Mouse (Mus musculus) urinary bladder, postnatal 36 days (tissue): ENCODE results near the gene Sec61a2.

ENCODE experiments used
- DNase-seq, 2 experiments: peaks; one replicate each; pipeline ENCODE4 v3.0.0; 2022; ENCODE audit warnings: low spot score in 2 of 2, mixed read lengths in 1 of 2

Sec61a2 gene

DNA sequence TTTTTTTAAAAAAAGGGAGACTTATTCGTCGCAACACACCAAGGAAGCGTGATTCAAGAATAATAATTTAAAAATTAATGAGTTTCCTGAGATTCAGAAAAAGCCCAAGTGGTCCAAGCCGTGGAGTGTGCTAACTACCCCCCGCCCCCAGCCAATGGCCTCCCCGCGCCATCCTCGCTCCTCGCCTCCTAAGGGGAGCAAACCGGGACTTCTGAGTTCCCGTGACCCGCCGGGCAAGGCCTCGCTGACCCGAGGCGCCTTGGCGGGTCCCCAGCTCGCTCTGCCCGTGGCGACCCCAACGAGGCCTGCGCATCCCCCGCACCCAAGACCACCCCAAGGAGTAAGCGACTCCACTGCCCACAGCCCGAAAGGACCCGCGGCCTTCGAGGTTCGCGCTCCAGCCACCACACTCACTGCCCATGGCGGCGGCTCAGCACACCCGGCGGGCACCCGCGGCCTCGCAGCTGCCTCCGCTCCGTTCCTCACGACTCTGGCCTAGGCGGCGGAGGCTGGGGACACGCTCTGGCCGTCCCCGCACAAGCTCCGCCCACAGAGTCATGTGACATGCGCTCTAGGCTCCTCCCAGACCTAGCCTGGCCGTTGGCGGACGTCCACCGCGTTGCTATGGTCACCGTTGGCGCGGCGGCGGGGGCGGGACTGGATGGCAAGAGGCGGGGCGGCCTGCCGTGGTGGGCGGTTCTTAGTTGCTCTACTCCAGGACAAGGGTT lies at the start of gene Sec61a2:
Gene Sec61a2, minus strand, starts transcription at position 590 of the 728 bp plus-strand sequence.
- peak; percentile 99 to 100 for DNase-seq

DNA sequence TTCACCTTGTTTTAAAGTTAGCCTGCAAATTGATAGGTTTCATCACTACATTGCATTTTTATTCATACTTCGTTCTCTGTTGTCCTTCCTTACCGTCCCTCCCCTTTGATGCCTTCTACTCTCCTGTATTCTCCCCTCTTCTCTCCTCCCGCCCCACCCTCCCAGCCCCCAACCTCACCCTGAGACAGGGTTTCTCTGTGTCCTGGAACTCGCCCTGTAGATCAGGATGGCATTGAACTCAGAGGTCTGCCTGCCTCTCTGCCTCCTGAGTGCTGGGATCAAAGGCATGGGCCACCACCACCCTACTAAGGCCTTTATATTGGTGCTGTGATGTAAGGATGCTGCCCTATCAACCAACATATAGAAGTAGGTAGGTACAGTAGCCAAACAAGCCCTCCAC lies 47.8 kb upstream of the Sec61a2 start:
- no peak for DNase-seq

DNA sequence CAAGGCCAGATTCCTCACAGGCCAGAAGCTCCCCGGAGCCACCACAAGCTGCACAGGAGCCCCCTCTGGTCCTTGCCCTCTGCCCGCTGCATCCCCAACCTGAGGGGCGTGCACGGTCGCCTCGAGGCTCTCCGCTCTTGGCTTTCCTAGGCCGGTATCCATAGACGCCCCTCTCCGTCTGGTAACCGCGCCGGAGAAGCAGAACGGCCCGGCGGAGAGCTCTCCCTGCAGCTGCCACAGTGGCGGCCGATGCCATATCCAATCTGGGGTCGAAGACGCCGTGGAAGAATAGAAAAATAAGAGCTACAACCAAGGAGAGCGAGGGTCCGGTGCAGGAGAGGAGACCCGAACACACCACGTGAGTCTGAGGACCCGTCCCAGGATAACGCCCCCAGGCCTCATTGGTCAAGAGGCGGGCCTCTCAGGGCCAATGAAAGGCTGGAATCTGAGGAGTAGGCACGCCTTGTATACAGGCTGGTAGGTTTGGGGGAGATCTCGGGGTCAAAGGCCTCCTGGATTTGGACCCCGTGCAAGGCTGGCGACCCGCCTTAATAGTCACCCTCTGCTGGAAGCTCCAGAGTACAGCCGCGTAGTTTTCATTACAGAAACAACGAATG lies 47.3 kb upstream of the Sec61a2 start, which contains the start of gene Dhtkd1:
Gene Dhtkd1, minus strand, starts transcription at position 377 of the 617 bp plus-strand sequence.
- DNase-seq: peak; percentile 34 to 59

DNA sequence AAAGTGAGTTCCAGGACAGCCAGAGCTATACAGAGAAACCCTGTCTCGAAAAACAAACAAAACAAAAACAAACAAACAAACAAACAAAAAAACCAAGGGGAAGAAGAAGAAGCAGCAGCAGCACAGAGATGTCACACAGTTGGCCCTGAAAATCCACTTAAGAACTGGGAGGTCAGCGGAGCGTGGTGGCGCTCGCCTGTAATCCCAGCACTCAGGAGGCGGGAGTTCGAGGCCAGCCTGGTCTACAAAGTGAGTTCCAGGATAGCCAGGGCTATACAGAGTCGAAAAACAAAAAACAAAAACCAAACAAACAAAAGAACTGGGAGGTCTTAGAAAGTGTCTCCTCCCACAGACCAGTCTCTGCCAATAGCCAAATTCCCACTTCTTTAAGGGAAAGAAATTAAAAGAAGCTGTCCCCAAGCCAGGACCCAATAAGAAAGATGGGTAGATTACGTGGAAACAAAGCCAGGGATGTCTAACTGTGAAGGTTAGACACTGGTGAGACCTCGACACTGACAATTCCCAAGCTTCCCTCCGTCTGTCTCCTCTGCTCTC lies 46.7 kb upstream of the Sec61a2 start:
- no peak for DNase-seq

DNA sequence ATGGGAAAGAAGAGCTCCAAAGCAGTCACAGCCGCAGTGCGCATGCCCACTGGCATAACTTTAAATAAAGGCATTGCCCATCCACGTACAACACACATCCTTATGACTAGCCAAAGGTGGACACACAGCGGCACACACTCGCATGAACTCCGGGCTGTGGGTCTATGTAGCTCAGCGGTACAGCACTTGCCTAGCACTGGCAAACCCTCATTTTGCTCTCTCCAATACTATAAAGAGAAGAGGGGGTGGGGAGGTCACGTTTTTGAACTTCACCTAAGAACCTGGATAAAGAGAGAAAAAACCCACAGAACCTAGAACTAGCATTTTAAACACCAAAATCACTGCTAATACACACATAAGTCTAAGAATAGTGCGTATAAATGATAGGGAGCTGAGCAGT lies 45.7 kb upstream of the Sec61a2 start:
- DNase-seq: no peak

DNA sequence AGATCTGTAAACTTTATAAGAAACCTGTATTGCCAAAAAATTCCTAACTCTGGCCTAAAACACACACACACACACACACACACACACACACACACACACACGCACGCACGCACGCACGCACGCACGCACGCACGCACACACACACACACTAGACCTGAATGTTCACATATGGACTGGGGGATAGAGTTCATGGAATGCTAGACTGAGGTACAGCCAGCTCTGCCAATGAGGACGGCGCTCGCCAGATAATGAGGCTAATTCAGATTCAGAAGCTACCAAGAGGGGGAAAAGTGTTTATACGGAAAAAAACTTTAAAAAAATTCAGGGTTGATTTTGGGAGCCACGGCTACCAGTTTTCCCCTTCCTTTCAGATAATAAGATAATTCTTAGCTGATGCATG lies 44.7 kb upstream of the Sec61a2 start:
- no peak for DNase-seq

DNA sequence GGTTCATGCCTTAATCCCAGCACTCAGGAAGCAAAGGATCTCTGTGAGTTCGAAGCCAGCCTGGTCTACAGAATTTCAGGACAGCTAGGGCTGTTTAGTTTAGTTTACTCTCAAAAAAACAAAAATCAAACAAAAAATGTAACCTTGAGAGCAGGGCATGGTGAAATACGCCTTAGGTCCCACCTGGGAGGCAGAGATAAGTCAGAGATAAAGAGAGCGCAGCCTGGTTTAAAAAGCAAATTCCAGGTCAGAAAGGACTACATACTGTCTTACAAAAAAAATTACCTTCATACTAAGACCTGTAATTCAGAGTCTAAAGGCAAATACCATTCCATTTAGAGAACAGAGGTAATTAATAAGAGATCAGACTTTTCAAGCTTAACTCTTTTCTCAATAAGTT lies 44.1 kb upstream of the Sec61a2 start:
- no peak for DNase-seq

DNA sequence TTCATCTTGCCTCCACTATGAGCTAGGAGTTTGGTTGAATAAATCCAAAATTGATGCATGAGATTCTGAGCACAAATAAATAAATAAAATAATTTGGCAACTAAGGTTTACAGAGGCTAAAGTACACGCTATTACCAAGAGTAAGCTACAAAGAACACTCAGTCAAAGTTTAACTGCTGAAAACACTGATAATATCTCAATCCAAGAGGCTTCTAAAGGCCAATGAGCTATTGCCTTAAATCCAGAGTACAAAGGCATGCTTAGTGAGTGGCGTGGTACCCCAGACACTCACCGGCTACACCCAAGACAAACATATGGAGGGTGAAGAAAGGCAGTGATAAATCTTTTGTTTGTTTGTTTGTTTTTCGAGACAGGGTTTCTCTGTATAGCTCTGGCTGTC lies 41.3 kb upstream of the Sec61a2 start:
- no peak for DNase-seq

DNA sequence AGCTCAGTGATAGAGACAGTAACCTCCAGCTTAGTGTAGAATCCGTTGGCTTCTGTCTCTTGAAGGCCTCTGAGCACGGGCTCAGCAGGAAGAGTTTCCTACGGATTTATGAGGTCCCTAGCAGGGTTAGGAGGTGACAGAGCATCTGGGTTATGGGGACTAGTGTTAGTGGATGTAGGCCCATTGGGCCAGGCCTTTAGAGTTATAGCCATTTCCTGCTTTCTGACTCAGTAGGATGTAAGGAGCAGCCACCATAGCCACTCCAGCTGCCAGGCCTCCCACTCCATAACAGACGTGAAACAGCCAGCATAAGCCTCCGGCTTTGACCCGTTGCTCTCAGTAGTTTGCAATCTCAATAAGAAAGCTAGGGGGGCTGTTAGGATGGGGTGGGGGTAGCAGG lies 40.8 kb upstream of the Sec61a2 start:
- no peak for DNase-seq

DNA sequence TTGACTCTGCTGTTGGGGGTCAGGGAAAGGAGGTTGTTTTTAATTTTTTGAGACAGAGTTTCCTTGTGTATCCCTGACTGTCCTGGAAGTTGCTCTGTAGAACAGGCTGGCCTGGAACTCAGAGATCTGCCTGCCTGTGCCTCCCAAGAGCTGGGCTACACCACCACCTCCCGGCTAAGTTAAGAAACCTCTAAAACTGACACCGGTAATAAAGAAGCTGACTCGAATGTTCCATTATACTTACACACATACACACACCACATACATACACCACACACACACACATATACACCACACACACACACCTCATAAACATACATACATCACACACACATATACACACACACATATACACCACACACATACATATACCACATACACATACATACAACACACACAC lies 39.7 kb upstream of the Sec61a2 start:
- DNase-seq: no peak

DNA sequence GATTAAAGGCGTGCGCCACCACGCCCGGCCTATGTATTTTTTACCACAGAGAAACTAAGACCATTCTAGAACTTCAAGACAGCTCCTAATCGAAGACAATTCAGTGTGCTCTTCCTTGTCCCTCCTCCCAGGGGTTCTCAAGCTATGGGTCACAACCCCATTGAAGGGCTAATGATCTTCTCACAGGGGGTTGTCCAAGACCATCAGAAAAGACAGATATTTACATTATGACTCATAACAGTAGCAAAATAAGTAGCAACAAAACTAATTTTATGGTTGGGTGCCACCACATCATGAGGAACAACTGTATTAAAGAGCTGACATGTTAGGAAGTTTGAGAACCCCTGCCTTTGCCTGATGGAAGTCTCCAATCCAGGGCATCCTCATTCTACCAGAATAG lies 36.7 kb upstream of the Sec61a2 start:
- DNase-seq: no peak

DNA sequence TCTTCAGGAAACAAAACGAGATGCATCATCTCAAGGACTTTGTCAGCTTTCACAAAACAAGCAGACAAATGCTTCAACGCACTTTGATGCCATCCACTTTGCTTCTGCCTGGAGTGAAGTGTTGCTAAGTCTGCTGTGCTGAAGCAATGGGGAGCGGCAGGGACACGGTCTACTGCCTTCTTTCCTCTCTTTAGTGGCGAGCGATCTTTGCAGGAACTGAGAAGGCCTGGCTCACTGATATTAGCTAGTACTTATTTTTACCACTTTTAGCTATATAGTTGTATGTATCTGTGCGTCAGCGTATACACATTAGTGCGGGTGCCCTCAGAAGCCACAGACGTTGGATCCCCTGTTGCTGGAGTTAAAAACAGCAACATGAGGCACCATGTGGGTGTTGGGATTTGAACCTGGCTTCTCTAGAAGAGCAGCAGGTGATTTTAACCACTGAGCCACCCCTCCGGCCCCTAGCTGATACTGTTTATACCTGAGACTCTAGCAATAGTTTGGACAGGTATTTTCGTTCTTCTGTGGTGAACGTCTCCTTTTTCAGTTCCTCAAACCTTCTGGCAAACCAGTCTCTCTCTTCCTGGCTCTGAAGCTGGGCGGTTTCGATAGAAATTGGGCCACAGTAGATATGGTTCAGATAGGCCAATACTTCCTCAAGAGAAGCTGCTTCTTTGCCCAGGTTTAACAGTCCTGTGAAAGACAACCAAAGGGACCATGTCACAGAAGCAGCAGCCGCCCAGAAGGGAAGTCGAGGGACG lies 35.2 kb upstream of the Sec61a2 start:
- DNase-seq: no peak

DNA sequence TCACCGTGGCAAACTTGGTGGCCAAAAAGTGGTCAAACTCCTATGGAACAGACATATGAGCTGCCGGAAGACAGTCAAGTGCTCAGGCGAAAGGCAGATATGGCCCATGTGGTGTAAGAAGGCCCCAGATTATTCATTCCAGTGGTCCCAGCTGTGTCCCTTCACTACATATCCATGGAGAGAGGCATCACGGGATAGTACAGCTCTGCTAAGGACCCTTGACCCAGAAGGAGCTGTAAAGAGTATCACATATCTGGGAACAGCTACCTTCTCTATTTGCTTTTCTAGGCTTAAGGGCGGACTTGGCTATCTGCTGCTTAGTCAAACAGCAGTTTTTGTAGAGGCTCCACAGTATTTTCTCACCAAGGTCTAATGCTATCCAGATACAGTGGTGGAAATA lies 34.6 kb upstream of the Sec61a2 start:
- DNase-seq: no peak

DNA sequence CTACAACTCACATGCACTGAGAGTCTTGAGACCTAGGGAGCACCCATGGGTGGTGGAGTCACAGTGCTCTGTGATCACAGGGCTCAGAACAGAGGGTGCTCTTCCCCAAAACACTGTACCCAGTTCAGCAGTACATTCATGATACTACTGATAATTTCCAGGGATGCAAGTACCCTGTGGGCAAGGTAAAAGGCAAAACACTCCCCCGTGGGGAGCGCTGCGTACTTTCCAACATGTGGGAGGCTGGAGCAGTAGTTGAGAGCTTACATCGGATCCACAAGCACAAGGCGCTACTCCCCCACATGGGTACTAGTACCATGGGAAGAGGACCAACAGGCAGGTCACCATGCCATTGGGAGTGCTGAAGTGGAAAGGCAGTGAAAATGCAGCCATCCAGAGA lies 32.2 kb upstream of the Sec61a2 start:
- DNase-seq: no peak

DNA sequence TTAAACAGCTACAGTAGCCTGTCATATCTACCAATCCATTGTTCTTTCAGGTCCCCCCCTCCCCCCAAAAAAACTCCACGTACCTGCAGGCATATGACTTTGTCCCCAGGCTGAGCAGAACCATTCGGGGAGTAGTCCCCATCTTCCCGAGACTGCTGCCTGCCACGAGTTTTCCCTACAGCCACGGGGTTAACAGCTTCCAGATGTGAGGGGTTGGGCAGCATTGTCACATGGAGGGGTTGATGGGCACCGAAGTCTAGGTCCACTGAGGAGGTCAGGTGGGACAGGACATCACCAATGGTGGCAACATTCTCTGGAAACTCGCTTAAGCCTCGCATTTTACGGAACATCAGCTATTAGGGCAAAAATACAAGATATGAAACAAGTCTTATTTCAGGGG lies 28.6 kb upstream of the Sec61a2 start:
- no peak for DNase-seq

DNA sequence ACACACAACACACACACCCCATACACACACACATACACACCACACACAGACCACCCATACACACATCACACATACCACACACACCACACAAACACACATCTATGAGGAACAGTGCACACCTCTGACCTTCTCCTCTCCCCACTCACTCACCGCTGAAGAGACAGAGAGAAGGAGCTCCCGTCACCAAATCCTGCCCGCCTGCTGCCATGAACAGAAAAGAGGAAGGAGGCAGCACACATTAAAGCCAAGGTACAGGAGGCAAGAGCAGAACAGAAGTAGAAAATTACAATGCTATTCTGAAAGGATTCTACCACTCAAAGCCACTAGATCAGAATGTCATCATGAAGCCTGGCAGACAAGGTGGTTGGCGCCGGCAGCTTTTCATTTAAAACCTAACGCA lies 27.6 kb upstream of the Sec61a2 start:
- no peak for DNase-seq

DNA sequence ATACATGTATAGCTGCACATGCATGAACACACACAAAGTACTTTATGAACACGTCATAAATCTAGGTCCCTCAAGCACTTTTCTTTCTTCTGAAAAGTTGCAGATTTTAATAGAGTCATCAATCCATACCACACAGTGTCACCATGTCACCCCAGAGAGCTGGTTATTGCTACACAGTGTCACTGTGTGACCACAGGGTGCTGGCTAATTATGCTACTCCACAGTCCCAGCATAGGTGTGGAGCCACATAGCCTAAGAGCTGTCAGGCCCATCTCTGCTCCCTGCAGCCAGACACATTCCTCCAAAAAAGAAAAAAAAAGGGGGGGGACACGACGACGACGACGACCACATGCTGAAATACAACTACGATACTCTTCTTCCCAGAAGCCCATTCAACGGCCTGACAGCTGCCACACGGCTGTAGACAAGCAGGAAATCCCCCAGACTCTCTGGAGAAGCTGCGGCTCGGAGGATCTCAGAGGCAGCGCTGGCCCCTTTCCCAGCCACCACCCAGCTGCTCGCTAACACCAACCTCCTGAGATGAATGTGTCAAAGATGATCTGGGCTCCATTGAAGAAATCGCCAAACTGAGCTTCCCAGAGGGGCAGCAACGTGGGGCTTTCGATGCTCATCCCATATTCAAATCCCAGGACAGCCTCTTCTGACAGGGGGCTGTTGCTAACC lies 16.2 kb upstream of the Sec61a2 start:
- no peak for DNase-seq

DNA sequence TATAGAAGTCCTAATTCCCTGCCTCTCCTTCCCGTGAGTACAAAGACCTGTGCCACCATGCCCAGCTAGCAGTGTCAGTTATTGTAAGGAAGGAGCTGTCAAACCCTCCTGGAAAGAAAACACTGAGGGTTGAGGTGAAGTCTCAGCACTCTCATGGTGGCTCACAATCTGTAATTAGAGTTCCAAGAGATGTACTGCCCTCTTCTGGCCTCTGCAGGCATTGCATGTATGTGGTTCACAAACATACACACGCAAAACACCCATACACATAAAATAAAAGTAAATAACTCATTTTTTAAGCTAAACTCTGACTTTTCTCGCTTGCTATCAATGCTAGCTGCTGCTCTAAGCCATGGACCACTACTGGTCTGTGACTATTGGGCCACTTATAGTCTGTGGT lies 11.4 kb upstream of the Sec61a2 start:
- DNase-seq: peak in 1 of 2 experiments; percentile 20

DNA sequence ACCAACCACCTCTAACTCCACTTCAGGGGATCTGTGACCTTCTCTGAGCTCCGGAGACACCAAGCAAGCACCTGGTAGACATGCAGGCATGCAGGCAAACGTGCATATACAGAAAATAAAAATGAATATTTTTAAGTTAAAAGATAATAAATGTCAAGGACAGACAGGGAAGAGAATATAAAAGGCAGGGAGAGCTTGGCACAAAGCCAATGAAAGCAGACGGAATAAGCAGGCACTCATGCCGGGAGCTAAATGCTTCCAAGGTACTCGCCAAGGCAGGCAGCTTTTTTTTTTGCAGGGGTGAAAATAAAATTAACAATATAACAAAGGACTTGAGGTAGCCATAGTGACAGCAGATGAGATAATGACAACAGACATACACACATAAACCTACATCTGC lies 10.9 kb upstream of the Sec61a2 start:
- DNase-seq: no peak

DNA sequence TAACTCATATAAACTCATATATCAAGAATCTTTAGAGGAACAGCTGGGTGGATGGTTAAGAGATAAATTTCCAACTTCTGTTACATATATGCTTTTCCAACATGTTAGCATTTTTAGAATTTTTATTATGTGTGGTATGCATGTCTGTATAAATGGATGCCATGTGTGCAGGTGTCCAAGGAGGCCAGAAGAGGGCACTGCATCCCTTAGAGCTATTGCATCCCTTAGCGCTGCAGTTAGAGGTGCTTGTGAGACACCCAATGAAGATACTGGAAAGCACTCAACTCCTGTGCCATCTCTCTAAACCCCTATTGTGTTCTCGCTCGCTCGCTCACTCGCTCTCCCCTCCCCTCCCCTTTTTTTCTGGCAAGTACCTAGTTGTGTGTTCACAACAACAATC lies 4.9 kb upstream of the Sec61a2 start:
- DNase-seq: no peak

DNA sequence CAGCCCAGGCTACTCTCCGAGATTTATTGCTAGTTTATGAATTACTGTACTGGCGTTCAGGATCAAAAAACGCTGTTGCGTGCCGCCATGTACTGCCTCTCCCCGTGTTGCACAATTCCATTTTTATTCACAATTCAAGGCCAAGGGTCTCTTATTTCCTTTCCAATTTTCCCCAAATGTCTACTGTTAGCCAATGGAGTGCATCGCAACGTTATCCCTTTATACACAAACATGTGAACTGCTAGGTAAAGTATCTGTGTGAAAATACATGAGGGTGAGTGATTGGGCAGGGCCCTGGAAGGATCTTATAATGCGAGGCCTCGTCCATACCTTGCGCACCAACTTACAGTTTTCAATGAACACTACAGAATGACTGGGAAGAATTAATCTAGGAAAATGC lies 936 bp downstream of the Sec61a2 start:
- DNase-seq: no peak

DNA sequence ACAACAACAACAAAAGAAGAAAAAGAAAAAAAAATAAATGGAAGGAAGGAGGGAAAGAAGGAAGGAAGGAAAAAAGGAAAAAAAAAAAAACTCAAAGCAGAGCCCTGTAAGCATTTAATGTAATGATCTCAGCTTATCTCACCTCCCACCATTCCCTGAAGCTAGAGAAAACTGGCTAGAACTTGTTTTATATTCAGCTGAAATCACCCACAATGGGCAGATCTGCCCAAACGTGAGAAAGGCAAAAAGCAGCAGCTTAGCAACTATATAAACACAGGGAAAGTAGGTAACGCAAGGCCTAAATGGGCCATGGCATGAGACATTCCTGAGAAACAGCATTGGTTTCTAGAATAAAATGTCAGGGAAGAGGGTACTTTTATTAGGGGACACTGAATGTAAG lies 5.8 kb downstream of the Sec61a2 start:
- DNase-seq: no peak
